Mouse (Mus musculus): Measurements from ENCODE around the gene Nudt3.

The Nudt3 gene

GRCm38 (mm10) chr17:27564391-27565162 lies 58.7 kb downstream of the Nudt3 start:
- DNase-seq (ENCODE audit: low spot score), result no peak

GRCm38 (mm10) chr17:27563771-27564244 lies 59.5 kb downstream of the Nudt3 start:
- DNase-seq (ENCODE audit: low spot score), result no peak

- DNase-seq (ENCODE audit: low spot score), result no peak
Measured at GRCm38 (mm10) chr17:27561809-27562526, 61.3 kb downstream of the Nudt3 start.

- DNase-seq (ENCODE audit: low spot score), result no peak
Measured at GRCm38 (mm10) chr17:27560926-27561480, 62.3 kb downstream of the Nudt3 start.

GRCm38 (mm10) chr17:27559596-27559995 lies 63.7 kb downstream of the Nudt3 start:
- no peak for DNase-seq (ENCODE audit: low spot score)

GRCm38 (mm10) chr17:27558845-27559244 lies 64.5 kb downstream of the Nudt3 start:
- DNase-seq (ENCODE audit: low spot score), result no peak

- no peak for DNase-seq (ENCODE audit: low spot score)
Measured at GRCm38 (mm10) chr17:27557927-27558661, 65.2 kb downstream of the Nudt3 start.

- peak; percentile 79 for DNase-seq (ENCODE audit: low spot score)
Measured at GRCm38 (mm10) chr17:27557181-27557926, 65.9 kb downstream of the Nudt3 start.

- DNase-seq (ENCODE audit: low spot score), result peak; percentile 88
Measured at GRCm38 (mm10) chr17:27556315-27557011, 66.8 kb downstream of the Nudt3 start, which contains the start of gene Hmga1. Gene Hmga1 (plus strand): TSS chr17:27556497.

GRCm38 (mm10) chr17:27555512-27556172 lies 67.7 kb downstream of the Nudt3 start:
- DNase-seq (ENCODE audit: low spot score), result peak; percentile 71

GRCm38 (mm10) chr17:27555075-27555511 lies 68.2 kb downstream of the Nudt3 start:
- peak; percentile 30 for DNase-seq (ENCODE audit: low spot score)

GRCm38 (mm10) chr17:27554062-27554960 lies 69.0 kb downstream of the Nudt3 start:
- DNase-seq (ENCODE audit: low spot score), result no peak

GRCm38 (mm10) chr17:27552215-27553201 lies 70.8 kb downstream of the Nudt3 start:
- DNase-seq (ENCODE audit: low spot score), result no peak

- no peak for DNase-seq (ENCODE audit: low spot score)
Measured at GRCm38 (mm10) chr17:27551393-27551940, 71.8 kb downstream of the Nudt3 start.

GRCm38 (mm10) chr17:27549234-27549633 lies 74.1 kb downstream of the Nudt3 start:
- no peak for DNase-seq (ENCODE audit: low spot score)

- no peak for DNase-seq (ENCODE audit: low spot score)
Measured at GRCm38 (mm10) chr17:27547253-27547868, 75.9 kb downstream of the Nudt3 start.

- no peak for DNase-seq (ENCODE audit: low spot score)
Measured at GRCm38 (mm10) chr17:27546574-27547085, 76.7 kb downstream of the Nudt3 start.

All from T-cell, adult 2 months (primary cell).